Mouse (Mus musculus) CH12.LX (cell line): ENCODE results near the gene Fitm2. TPM values are rescaled to one million over a fixed set of nuclear protein-coding genes. Genes with fewer than 3 reads are reported as not detected.
A peak's percentile ranks its signal among the peaks of the same experiment; 100 is the strongest.

Experiments
- DNase-seq: peaks from one replicate; pipeline ENCODE4 v3.0.0-alpha.2; 2013; ENCODE audit errors: extremely low read depth
- H3K27ac ChIP-seq: 2 replicates; pipeline ENCODE4 v1.5.1; 2012; ENCODE audit warnings: low read depth, mild to moderate bottlenecking, control low read depth, moderate library complexity; ENCODE audit not compliant: insufficient read depth
- H3K27me3 ChIP-seq: replicated peaks from 2 replicates; pipeline ENCODE3; 2012; ENCODE audit warnings: inconsistent platforms
- H3K36me3 ChIP-seq, 2 experiments: replicated peaks in 1 of 2; 2 replicates each; pipeline versions ENCODE3 to v1.6.1; 2012; ENCODE audit warnings: inconsistent platforms in 1 of 2, low read length in 1 of 2, mild to moderate bottlenecking in 1 of 2, mixed read lengths in 1 of 2, moderate library complexity in 1 of 2; ENCODE audit not compliant: control insufficient read depth in 1 of 2, insufficient read depth in 1 of 2
- H3K4me1 ChIP-seq, 2 experiments: 2 replicates each; pipeline ENCODE4 v1.6.1; 2012; ENCODE audit warnings: inconsistent platforms in 1 of 2, moderate library complexity in 1 of 2; ENCODE audit not compliant: insufficient read depth in 2 of 2, control insufficient read depth in 1 of 2
- H3K4me2 ChIP-seq: 2 replicates; pipeline ENCODE4 v1.6.1; 2012; ENCODE audit warnings: low read depth, mild to moderate bottlenecking, control low read depth; ENCODE audit not compliant: poor library complexity, insufficient read depth, severe bottlenecking
- H3K4me3 ChIP-seq, 3 experiments: fragments of 150-350 bp in 1 of 3; sonication (generic) in 1 of 3; replicated peaks in 1 of 3; 2 replicates each; pipeline versions ENCODE3 to v1.5.1; 2011 to 2012; ENCODE audit warnings: low read depth in 2 of 3, low read length in 2 of 3, mild to moderate bottlenecking in 2 of 3, moderate library complexity in 2 of 3, control low read depth in 1 of 3, improper control_type of control experiment in 1 of 3, inconsistent platforms in 1 of 3, mixed read lengths in 1 of 3; ENCODE audit not compliant: poor library complexity in 1 of 3
- H3K79me2 ChIP-seq: replicated peaks from 2 replicates; pipeline ENCODE4 v1.6.1; 2012; ENCODE audit warnings: mild to moderate bottlenecking, moderate library complexity; ENCODE audit not compliant: control insufficient read depth, poor library complexity, insufficient read depth, severe bottlenecking; ENCODE audit errors: extremely low read depth
- H3K9ac ChIP-seq: 2 replicates; pipeline ENCODE4 v1.6.1; 2012; ENCODE audit warnings: low read depth, mild to moderate bottlenecking, control low read depth, moderate library complexity; ENCODE audit not compliant: insufficient read depth
- H3K9me3 ChIP-seq: replicated peaks from 2 replicates; pipeline ENCODE3; 2012; ENCODE audit warnings: low read length, inconsistent platforms, mixed read lengths
- CHD1 ChIP-seq: IDR thresholded peaks from 2 replicates; pipeline ENCODE4 v1.6.1; 2012; ENCODE audit warnings: low read depth, low read length, improper control_type of control experiment, inconsistent platforms
- CTCF ChIP-seq, 2 experiments: IDR thresholded peaks in 1 of 2; conservative IDR thresholded peaks in 1 of 2; 2 replicates each; pipeline ENCODE4 v1.5.1; 2011 to 2012; ENCODE audit warnings: low read depth in 2 of 2, low read length in 2 of 2, improper control_type of control experiment in 1 of 2, inconsistent platforms in 1 of 2, mild to moderate bottlenecking in 1 of 2, moderate library complexity in 1 of 2
- ETS1 ChIP-seq: conservative IDR thresholded peaks from 2 replicates; pipeline ENCODE4 v1.6.1; 2012; ENCODE audit warnings: low read depth, mild to moderate bottlenecking, inconsistent platforms, low read length, improper control_type of control experiment, moderate library complexity
- HCFC1 ChIP-seq: IDR thresholded peaks from 2 replicates; pipeline ENCODE4 v1.6.1; 2012; ENCODE audit warnings: low read depth, mild to moderate bottlenecking, inconsistent platforms, low read length, improper control_type of control experiment
- JUN ChIP-seq: IDR thresholded peaks from 2 replicates; pipeline ENCODE4 v1.6.1; 2011; ENCODE audit warnings: low read depth, mild to moderate bottlenecking, low read length, improper control_type of control experiment, moderate library complexity; ENCODE audit not compliant: insufficient read depth
- JUND ChIP-seq: conservative IDR thresholded peaks from 2 replicates; pipeline ENCODE4 v1.6.1; 2011; ENCODE audit warnings: low read depth, low read length, improper control_type of control experiment
- KAT2A ChIP-seq: IDR thresholded peaks from 2 replicates; pipeline ENCODE4 v1.6.1; 2012; ENCODE audit warnings: low read length, improper control_type of control experiment, inconsistent platforms; ENCODE audit not compliant: insufficient replicate concordance
- MAFK ChIP-seq: IDR thresholded peaks from 2 replicates; pipeline ENCODE4 v1.6.1; 2011; ENCODE audit warnings: low read length, improper control_type of control experiment; ENCODE audit not compliant: insufficient replicate concordance
- MAZ ChIP-seq: IDR thresholded peaks from 2 replicates; pipeline ENCODE4 v1.6.1; 2012; ENCODE audit warnings: low read depth, mild to moderate bottlenecking, inconsistent platforms, low read length, improper control_type of control experiment, moderate library complexity
- MXI1 ChIP-seq: IDR thresholded peaks from 2 replicates; pipeline ENCODE4 v1.6.1; 2011; ENCODE audit warnings: mild to moderate bottlenecking, low read depth, low read length, improper control_type of control experiment
- MYC ChIP-seq: IDR thresholded peaks from 2 replicates; pipeline ENCODE4 v1.6.1; 2011; ENCODE audit warnings: low read depth, mild to moderate bottlenecking, improper control_type of control experiment, low read length
- NELFE ChIP-seq: IDR thresholded peaks from 2 replicates; pipeline ENCODE4 v1.6.1; 2011; ENCODE audit warnings: low read depth, low read length, improper control_type of control experiment
- POLR2A ChIP-seq: IDR thresholded peaks from 2 replicates; pipeline ENCODE4 v1.6.1; 2011; ENCODE audit warnings: low read depth, mild to moderate bottlenecking, improper control_type of control experiment, low read length
- POLR2AphosphoS2 ChIP-seq: IDR thresholded peaks from 2 replicates; pipeline ENCODE4 v1.6.1; 2011; ENCODE audit warnings: low read depth, low read length, improper control_type of control experiment
- RAD21 ChIP-seq: IDR thresholded peaks from 2 replicates; pipeline ENCODE4 v1.6.1; 2011; ENCODE audit warnings: low read depth, mild to moderate bottlenecking, low read length, improper control_type of control experiment, moderate library complexity
- SMC3 ChIP-seq: IDR thresholded peaks from 2 replicates; pipeline ENCODE4 v1.6.1; 2011; ENCODE audit warnings: low read depth, low read length, improper control_type of control experiment
- TBP ChIP-seq: conservative IDR thresholded peaks from 2 replicates; pipeline ENCODE4 v1.6.1; 2011; ENCODE audit warnings: low read depth, low read length, improper control_type of control experiment
- UBTF ChIP-seq: IDR thresholded peaks from 2 replicates; pipeline ENCODE4 v1.6.1; 2012; ENCODE audit warnings: low read depth, mild to moderate bottlenecking, inconsistent platforms, low read length, improper control_type of control experiment, moderate library complexity
- USF1 ChIP-seq: IDR thresholded peaks from 2 replicates; pipeline ENCODE4 v1.6.1; 2014; ENCODE audit warnings: low read depth, mild to moderate bottlenecking, inconsistent platforms, low read length, improper control_type of control experiment
- ZNF384 ChIP-seq: IDR thresholded peaks from 2 replicates; pipeline ENCODE4 v1.6.1; 2012; ENCODE audit warnings: low read depth, low read length, improper control_type of control experiment, inconsistent platforms
- dilution Hi-C: fragments of 300-500 bp; cut with MboI; formaldehyde crosslinking; loops from 2 replicates; pipeline ENCODE4 v1.14.3; 2020; ENCODE audit warnings: low sequenced_read_pairs; ENCODE audit not compliant: extremely low pct_unique_long_range_greater_than_20kb, extremely low pct_ligation_motif_present
- in situ Hi-C: fragments of 300-500 bp; cut with MboI; formaldehyde crosslinking; loops from 3 replicates; pipeline ENCODE4 v1.14.3; 2019; ENCODE audit warnings: low sequenced_read_pairs, low pct_ligation_motif_present, low pct_unique_long_range_greater_than_20kb, mixed read lengths
- polyA plus RNA-seq: library from polyadenylated mRNA; unstranded; fragments of >175 nt; gene quantifications from 2 replicates; pipeline ENCODE4 v1.2.1, GENCODE M21; 2012; ENCODE audit warnings: low read depth; ENCODE audit not compliant: insufficient read length
- total RNA-seq, 2 experiments: library from RNA; depleted of rRNA; stranded (reverse); fragments of 300-350 nt in 1 of 2; fragments of >200 nt in 1 of 2; gene quantifications; 2 replicates each; pipeline ENCODE4 v1.2.3; 2012 to 2014

Gene Fitm2
- total and polyA plus RNA-seq, 3 experiments: 3.9 to 5.5 (median 5.0) TPM

GRCm38 (mm10) chr2:163452738-163453137 lies 19.7 kb downstream of the Fitm2 start:
- dilution Hi-C loops: no loop called here
- DNase-seq: no peak
- TF ChIP-seq HCFC1 (no peak), RAD21 (peak; percentile 5), MXI1 (no peak), POLR2AphosphoS2 (no peak), CTCF (conservative IDR thresholded peaks at IDR 0.05 in 1 of 2, IDR thresholded peaks at IDR 0.05 in 1 of 2; ENCODE audit: low read depth in 2 of 2, low read length in 2 of 2) (peak in 1 of 2 experiments; percentile 33; a peak in 2 of 4 replicates), TBP (no peak)
- H3K4me2 ChIP-seq: no peak overlapping the region
- H3K79me2 ChIP-seq: no peaks in the 10 kb centered on the region
- H3K4me3 ChIP-seq: no peak overlapping the region
- H3K4me1 ChIP-seq: no peaks in the 10 kb centered on the region
- H3K27me3 ChIP-seq: peaks cover 93% of the 10 kb centered on the region
- in situ Hi-C loops: no loop called here
- no peak overlapping the region for H3K27ac ChIP-seq
- H3K9ac ChIP-seq: no peak overlapping the region
- H3K36me3 ChIP-seq: no peaks in the 10 kb centered on the region
- H3K9me3 ChIP-seq: no peaks in the 10 kb centered on the region

DNA sequence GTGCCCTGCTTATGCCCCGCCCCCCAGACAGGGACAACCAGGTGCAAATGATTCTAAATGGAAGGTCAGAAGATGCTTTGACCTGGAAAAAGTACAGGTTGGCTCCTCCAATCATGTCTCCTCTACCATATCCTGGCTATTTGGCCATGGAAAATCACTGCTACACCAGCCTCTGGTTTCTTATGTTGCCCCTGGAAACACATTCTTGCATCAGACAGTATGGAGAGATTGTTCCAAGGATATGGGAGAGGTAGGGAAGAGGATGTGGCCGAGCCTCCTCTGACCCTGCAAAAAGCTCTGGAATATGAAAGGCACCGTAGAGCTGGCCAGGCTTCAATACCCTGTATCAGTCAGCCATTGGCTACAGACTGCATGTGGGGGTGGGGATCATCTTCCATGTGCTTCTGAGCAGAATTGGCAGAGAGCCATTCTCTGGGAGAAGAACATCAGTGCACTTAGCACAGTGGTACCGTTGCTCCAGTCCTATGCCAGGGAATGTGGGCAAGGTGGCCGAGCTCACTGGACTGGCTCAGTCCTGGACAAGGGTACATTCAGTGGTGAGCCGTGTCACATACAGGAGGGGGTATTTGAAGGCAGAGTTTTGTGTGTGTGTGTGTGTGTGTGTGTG lies 21.6 kb downstream of the Fitm2 start:
- in situ Hi-C loops: no loop called here
- no peak overlapping the region for H3K9ac ChIP-seq
- H3K27ac ChIP-seq: no peak overlapping the region
- H3K79me2 ChIP-seq: no peaks in the 10 kb centered on the region
- H3K4me2 ChIP-seq: no peak overlapping the region
- TF ChIP-seq MAFK (no peak), NELFE (no peak), RAD21 (no peak), USF1 (no peak), MYC (no peak), MAZ (no peak), KAT2A (no peak), CHD1 (no peak), JUN (no peak), SMC3 (no peak), JUND (no peak), UBTF (no peak), ETS1 (no peak), POLR2A (no peak), ZNF384 (no peak)
- H3K9me3 ChIP-seq: no peaks in the 10 kb centered on the region
- peaks cover 94% of the 10 kb centered on the region for H3K27me3 ChIP-seq
- H3K4me3 ChIP-seq: no peak overlapping the region
- H3K36me3 ChIP-seq: no peaks in the 10 kb centered on the region
- dilution Hi-C loops: no loop called here
- DNase-seq: no peak
- H3K4me1 ChIP-seq: no peaks in the 10 kb centered on the region
